Mouse (Mus musculus) urinary bladder, postnatal 10 days (tissue): ENCODE data around the gene Wdr48.

Source experiments
- DNase-seq: peaks from one replicate; pipeline ENCODE4 v3.0.0; 2022; ENCODE audit warnings: low spot score

Wdr48 gene

DNA sequence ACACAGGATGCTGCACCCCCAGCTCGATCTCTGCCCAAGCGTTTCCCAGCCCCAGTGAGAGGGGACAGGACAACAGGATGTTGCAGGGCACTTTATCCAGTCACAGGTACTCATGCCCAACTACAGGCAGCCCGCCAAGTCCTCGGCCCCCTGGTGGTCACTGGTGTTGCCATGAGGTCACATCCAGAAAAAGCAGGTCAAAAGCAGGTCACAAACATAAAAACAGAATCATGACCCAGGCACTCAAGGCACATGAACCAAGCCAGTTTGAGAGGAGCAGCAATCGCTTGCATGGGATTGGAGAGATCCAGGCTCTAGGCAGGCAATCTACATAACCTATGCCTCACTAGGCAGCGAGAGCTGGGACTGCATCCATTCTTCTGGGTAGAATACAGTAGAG, 75.5 kb downstream of the Wdr48 start:
- no peak for DNase-seq

DNA sequence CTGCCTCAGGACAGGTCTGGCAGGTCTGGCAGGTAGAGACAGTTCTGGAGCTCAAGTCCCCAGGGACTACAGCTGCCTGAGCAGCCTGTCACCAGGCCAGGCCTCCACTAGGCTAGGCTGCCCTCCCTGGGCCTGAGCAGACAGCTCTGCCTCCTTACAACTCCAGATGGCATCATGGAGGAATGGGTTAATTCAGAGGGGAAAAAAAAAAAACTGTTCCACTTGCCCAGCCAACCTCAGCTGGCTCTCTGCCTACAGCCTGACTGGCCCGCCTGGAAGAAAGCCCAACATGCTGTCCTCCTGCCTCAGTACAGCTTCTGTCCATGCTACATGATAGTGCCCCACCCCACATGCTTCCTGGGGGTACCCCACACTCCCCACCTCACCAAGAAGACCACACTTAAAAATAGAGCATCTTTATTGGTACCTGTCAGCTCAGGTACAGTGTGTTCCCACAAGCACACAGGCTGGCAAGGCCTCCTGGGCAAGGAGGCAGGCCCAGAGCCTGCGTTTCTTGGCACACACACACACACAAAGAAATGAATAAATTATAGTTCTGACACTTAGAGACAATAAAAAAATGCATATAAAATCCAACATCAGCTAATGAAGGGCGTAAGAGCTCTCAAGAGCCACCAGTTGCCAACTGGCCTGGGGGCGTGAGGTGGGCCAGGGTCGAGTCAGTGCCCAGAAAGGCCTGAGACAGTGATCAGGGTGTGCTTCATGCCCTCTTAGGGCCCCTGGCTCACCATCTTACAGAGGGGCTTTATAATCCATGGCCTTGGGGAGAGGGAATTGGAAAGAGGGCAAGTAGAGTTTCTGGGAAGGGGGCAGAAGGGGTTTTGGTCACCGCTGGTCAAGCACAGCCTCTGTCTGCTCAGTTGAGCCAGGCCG, 76.3 kb downstream of the Wdr48 start:
- DNase-seq: no peak

DNA sequence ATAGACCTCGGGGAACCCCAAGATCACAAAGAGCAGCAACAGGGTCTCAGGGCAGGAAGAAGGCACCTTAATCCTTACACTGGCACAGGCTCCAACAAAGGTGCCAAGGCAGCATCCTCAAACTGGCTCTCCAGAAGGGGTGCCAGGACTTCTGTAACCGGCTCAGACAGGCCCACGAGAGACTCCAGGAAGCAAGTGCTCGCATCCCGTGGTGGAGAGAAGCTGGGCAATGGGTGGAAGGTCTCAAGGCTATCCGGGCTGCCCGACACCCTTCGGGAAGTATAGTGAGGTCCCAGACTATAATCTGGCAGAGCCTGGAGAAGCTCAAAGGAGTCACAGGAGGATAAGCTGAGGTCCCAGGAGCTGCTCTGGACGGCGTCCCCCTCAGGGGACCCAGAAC, 77.5 kb downstream of the Wdr48 start:
- DNase-seq: no peak

DNA sequence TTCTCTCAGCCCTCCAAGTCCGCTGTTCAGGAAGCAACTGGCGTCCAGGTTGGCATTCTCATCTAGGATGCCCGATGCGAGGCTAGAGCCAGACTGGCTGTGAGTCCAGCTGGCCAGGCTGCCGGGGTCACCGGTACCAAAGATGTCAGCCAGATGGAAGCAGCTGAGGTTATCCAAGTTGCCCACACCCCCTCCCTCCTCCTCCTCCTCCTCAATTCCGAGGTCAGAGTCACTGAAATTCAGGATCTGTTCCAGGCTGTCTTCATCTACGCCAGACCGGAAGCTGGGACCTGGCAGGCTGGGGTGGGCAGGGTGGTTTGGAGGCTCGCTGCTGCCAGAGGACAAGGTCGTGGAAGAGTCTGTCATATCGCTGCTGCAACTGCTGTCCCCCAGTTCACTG, 77.9 kb downstream of the Wdr48 start:
- no peak for DNase-seq

DNA sequence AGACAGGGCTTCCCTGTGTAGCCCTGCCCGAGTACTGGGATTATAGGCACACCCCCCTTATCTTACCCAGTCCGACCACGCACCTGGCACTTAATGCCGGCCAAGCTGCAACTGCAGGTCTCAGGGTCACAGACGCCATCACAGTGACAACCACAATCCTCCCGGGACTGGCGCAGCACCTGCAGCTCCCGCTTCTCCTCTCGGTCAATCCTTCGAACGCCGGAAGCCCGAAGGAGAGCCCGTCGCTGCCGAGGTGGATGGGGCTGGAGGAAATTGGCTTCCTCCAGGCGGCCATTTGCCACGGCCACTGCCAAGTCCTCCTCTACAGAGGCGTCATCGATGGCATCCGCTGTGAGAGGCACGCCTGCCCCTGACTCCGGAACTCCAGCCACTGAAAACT, 78.6 kb downstream of the Wdr48 start:
- no peak for DNase-seq

DNA sequence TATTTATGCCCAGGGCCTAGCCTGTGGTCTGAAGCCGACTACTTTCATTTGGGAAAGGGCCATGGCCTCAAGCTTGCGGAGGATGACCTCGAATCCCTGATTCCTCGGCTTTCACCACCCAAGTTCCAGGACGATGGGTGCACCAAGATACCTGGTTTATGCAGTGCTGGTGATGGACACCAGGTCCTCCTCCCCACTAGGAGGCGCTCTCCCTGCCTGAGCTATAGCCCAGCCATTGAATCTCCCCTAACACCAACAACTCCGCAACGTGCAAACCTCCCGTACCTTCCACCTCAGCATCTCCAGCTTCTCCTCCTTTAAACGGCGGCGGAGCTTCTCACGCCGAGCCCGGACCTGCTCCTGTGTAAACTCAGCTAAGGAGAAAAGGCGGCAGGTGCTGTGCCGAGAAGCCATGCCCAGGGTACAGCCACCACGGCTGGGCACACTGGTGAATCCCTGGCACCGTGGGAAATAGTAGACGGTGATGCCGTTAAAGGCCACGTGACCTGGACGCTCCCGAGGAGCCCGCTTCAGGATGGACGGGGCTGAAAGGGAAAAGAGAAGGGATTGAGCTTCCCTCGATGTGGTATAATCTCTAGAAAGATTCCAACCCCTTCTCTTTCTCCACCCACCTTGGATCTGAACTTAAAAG, 79.3 kb downstream of the Wdr48 start:
- no peak for DNase-seq

DNA sequence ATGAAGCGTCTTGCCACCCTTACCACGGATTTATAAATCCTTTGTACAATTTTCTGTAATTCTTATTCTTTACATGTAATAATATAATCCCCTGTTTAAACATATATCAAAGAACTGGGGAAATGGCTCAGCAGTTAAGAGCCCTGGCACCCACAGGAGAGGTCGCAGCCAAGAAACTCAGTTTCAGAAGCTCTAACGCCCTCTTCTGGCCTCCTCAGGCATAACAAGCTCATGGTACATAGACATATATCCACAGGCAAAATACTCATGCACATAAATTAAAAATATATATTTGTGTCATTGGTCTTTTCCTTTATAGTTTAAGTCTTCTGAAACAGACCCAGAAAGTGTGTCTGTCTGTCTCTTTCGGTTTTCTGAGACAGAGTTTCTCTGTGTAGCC, 79.9 kb downstream of the Wdr48 start:
- DNase-seq: no peak

DNA sequence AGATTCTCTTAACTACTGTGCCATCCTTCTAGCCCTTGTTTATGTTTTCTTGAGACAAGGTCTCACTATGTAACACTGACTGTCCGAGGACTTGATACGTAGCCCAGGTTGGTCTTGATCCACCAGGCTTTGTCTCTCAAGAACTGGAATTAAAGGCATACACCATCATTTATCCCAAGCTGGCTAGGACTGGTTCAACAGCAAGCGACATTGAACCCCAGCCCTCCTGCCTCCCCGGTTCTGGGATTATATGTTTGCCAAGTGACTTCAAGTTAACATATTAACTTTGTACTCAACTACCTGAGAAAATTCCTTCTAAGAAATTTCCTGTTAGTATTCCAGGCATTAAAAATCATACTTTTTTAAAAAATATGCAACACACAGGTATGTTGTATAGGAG, 80.6 kb downstream of the Wdr48 start:
- DNase-seq: no peak
